Mouse (Mus musculus): ENCODE measurements around the gene Ptx4.

Gene Ptx4

DNA sequence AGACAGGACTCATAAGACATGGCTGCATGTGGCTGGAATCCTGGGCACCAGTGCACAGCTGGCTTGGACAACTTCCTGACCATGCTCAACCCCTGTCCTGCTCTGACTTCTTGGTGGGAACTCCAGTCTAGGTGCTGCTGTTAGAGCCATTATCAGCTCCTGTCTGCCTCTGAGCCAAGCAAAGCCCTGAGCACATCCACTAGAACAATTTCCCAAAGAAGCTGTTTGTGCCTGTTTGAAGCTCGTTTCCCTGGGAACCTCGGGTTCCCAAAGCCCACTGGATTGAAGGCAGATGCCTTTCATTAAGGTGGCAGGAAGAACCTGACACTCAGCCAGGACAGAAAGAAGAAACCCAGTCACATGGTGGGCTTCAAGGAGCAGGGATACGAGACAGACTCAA is at the start of gene Ptx4:
Ptx4 (plus strand) TSS at position 355 of the 400 bp plus-strand sequence.
- DNase-seq, result no peak

DNA sequence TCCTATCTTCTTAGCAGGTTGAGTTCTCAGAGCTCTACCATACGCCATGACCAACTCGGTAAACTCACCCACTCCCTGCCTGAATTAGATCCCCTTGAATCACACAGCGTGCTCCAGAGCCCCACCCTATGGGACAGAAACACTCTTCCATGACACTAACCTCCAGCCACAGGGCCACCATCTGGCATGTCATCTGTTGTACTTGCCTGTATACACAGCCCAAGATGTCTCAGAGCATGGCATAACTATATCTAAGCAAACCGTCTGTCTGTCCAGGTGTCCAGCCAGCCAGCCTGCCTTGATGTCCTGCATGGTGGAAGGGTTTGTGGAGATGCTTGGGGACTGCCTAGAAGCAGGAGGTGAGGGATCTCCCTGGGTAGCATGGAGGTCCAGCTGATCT is 43.7 kb upstream of the Ptx4 start:
- DNase-seq, result no peak

DNA sequence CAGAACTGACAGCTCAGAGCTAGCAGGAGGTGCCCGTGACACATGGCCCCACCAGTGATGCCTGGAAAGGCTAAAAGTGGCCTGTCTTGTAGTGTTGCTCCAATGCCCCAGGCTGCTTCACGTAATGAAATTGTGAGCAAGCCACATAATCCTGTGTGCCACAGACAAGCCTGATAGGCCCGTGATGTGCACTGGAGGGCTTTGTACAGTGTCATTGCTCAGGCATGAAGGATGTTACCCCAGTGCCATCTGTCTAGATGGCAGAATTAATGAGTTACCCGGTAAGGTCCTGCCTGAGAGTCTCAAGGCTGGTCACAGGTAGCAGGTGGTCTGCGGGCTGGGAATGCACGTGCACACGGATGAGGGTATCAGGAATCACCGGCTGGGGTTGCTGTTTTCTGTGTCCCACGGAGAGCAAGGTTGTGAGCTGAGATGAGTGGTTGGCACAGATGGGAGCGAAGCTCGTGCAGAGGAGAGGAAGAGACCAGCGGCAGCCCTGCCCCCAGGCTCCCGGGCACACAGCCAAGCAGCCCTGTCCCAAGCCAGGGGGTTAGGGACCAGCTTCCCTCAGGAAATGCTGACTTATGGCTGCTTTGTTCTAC is 42.7 kb upstream of the Ptx4 start:
- peak; percentile 87 to 94 for DNase-seq

DNA sequence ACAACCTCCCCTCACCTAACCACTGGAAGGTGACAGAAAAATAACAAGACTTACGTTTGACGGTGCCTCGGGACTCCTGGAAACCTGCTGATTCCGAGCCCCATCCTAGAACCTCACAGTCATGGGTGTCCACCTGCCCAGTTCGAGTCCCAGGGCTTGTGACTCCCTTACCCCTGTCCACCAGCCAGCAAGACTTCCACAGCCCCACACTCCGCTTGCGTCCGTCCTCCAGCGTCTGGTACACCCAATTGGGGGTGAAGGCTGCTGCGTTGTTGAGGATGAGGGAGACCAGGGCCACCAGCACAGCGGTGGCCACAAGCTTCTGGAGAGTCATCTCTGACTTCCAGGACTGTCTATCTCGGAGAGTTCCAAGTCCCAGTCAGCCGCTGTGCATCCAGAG is 40.4 kb upstream of the Ptx4 start:
- no peak for DNase-seq

DNA sequence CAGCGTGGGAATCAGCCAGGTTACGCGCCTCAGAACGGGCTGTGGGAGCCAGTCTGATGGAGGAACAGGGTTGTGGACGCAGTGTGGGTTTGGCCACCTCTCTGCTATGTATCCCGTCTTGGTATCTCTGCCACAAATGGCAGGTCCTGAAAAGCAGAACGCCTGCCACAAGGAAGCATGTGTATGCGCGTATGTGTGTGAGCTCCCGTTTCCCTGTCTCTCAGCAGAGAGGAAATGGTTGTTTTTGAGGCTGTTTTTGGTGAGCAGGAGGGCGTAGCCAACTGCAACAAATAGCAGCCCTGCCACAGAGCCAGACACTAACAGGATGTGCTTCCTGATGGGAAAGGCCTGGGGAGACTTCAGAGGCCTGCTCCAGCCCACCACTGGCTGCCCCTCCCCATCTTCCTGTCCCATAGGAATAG is 39.6 kb upstream of the Ptx4 start:
- peak; percentile 78 to 86 for DNase-seq

DNA sequence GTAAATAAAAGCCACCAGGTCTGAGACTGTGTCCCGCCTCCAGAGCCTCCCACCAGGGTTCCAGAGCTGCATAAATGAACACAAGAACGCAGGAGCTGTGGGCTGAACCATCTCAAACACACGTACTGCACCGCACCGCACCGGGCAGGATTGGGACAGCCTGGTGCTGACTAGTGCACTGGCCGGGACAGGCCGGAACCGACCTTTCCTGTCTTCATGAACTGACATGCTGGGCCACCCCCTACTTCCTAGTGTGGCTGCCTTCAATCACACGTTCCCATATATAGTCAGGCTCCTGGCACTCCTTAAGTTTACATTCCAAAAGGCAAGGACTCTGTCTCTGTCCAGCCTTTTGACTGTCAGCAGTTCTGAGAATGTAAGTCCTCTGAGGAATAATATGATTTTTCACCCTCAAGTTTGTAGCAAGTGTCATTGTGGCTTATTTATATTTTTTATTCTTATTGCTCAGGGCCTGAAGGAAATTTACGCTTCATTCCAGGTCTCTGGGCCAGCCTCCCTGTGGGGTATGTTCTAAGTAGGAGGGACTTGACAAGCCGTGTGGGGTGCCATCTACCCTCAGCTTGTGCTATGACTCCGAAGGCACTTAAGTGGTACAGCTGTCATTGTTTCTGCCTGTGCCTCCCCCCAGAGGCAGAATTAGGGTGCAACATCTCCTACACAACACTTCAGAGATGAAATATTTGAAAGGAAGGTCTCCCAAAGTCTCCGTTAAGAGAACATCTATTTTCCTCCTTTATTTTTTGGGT is 38.3 kb upstream of the Ptx4 start:
- DNase-seq, result peak; percentile 64 to 74

DNA sequence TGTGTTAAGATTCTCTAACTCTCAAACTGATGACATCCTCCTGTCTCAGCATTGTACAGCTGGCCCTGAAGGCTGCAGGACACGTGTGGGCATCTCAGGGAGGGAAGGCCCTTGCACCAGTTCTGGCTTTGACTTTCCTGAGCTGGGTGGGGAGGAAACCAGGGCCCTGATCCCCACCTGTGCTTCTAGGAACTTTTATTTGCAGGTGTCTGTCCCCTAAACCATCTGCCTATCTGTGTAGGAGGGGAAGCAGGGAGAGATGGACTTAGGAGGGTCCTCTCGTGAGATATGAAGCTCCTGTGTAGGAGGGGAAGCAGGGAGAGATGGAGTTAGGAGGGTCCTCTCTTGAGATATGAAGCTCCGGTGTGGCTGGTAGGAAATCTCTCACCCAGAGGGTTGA is 37.7 kb upstream of the Ptx4 start:
- no peak for DNase-seq

DNA sequence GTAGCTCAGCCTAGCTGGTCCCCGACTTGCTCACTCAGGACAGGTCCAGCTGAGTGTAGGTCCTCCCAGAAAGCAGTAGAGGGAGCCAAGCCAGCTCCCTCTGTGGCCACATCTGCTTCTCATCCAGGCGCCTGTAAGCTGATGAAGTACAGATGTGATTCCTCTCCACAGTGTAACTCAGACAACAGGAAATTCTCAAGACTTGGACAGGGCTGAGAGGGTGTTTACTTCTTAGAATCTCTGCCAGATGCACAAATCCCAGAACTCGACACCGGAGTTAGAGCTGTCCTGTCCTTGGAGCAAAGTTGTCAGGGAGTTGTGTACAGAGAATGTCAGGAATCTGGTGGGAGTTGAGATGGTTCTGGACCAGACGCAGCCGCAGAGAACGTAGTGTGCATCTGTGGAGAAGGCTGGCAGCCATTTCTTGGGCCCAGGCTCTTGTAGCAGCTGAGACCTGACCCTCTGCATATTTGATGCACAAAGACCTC is 37.1 kb upstream of the Ptx4 start, which contains the start of gene Tmem204:
Tmem204 (minus strand) TSS at position 148 of the 488 bp plus-strand sequence.
- peak; percentile 71 to 83 for DNase-seq

DNA sequence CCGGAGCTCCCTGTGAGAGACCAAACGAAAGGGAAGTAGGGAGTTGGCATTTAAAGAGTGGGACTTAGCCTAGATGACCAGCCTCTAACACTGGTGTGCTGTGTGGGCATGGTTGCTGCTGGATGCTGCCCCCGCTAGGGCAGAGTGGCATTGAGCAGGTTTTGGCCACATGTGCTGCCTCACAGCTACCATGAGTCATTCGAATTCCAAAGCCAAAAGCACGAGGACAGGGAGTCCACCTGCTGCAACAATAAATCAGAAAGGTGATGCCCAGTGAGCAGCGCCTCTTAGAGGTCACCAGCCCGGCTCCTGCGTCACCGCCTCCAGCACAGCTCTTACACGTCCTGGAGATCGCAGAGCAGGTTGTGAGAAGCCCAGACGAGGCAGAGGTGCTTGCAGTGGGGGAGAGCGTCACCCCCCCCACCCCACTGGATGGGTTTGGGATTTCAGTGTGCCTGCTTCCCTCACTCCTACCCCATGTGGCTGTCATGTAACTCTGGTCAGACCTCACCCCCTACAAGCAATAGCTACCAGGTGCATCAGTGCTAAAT is 35.6 kb upstream of the Ptx4 start:
- no peak for DNase-seq

DNA sequence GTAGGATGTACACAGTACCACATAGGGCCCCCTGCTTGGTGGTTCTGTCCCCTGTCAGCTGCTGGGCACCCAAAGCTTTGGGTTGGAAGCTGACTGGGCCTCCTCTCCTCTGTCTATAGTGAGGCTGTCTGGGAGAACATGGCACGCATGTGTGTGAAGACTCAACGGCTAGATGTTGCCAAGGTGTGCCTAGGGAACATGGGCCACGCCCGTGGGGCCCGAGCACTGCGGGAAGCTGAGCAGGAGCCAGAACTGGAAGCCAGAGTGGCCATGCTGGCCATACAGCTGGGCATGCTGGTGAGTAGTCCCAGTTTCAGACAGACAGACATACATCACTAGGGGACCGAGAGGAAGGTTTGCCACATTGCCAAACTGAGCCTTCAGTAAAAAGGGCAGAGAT is 33.8 kb upstream of the Ptx4 start:
- no peak for DNase-seq

DNA sequence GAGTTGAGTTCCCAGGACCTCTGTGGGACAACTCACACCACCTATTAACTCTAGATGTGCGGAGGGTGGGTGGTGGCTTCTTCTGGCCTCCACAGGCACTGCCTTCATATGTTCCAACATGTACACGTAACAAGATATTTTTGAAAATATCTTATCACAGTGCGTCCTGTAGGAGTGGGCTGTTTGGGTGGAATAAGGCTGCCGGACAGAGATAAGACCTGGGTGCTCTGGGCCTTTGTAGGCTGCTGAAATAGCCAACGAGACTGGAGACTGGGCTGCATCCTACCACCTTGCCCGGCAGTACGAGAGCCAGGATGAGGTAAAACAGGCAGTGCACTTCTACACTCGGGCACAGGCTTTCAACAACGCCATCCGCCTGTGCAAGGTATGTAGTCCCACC is 31.4 kb upstream of the Ptx4 start:
- no peak for DNase-seq

DNA sequence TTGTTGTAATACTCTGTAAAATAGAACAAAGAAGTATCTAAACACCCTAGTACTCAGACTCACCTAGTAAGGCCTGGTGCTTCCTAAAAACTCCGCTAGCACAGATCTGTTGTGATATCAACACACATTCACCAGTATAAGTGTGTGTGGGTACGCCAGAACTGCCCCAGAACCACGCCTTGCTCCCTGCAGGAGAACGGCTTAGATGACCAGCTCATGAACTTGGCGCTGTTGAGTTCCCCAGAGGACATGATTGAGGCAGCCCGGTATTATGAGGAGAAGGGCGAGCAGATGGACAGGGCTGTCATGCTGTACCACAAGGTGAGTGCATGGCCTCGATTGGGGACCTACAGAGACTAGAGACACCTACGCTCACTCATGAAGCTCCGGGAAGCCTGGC is 30.1 kb upstream of the Ptx4 start:
- DNase-seq, result no peak

DNA sequence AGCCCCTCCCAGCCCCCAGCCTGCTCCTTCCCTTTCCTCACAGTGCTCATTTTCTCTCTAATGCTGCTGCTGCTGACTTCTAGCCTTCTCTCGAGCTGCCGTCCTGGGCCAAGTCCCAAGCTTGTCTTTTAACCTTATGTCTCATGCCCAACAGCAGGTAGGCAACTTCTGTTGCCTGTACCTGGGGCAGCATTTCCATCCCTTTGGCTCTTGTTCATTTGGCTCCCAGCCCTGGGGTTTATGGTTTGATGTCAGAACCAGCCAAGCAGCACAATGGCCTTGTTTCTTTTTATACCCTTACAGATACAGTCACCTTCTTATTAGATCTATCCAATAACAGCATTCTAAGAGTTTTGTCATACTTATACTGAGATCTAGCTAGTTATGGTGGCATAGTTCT is 24.3 kb upstream of the Ptx4 start:
- DNase-seq, result peak; percentile 78 to 86

DNA sequence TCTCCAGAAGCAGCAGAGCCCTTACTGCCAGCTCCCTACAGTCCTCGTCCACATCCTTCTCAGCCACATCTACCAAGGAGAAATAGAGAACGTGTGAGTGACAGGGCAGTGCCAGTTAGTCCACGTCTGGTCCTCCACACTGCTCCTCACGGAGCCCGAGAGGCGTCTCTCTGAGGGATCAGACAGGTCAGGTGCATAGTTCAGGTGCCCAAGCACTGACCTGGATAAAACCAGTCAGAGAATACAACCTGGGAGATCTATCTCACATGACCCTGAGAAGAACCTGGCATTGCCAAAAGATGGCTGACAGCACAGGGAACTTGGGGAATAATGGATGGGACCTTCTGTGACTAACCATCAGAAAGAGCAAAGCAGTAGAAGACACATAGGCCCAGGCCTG is 20.5 kb upstream of the Ptx4 start:
- peak; percentile 49 to 61 for DNase-seq

DNA sequence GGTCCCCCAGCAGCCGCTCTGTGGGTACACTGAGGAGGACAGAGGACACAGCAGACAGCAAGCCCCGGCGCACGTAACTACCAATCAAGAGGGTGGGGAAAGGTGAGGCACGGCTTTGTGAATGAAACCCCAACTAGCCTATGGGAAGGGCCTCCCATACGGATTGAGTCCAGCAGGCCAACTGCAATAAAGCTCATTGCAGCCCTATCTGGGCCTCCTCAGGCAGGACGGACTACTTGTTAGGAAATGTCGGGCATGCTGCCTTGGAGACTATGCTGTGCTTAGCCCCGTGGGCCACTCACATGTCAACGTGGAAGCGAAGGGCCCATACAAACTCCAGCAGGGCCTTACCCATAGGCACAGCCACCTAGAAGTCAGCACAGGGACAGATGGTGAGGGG is 19.2 kb upstream of the Ptx4 start:
- DNase-seq, result no peak

DNA sequence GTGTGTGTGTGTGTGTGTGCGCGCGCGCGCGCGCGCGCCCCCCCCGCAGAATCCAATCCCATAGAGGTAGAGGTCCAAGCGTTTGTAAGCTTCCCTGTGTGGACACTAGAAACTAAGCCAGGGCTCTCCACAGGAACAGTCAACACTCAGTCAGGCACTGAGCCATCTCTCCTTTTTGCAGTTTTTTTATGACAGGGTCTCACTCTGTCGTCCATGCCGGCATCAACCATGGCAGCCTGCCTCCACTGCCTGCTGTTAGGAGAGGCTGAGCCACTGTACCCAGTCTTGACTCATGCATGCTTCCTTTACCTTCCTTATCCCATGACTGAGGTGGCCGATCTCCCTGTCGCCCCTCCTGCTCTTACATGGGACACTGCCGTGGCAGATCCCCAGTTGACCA is 12.8 kb upstream of the Ptx4 start:
- DNase-seq, result no peak

DNA sequence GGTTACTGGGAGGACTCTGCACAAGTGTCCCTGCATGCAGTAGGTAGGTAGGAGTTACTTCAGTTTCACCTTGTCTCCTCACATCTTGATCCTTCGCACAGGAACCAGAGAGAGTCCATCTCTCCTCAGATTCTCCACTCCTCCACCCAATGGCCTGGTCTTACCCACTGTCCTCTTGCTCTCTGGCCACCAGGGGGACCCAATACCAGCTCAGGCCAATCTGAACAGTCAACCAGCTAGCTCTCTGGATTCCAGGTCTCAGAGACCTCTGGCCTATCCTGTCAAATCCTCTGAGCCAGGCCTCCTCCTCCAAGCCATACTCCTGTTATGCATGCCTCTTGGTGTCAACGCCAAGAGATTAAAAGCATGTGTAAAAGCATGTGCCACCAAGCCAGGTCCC is 11.0 kb upstream of the Ptx4 start:
- DNase-seq, result peak; percentile 61 to 81

DNA sequence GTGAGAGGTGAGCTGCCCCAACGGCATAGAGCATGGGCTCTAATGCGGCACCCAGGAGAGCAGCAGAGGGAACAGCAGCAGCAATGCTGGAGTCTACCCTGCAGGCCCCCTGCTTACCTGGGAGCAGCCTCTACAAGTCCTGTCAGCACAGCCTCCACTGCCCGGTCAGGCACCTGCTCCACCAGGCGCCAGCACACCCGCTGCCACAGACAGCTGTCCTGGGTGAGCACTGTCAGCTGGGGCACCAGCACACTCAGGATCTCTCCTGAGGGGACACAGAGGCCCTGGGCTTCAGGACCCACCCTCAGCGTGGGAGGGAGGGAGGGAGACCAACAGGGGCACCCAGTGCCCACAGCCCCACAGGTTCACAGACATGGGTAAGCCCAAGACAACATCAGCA is 10.0 kb upstream of the Ptx4 start:
- no peak for DNase-seq

DNA sequence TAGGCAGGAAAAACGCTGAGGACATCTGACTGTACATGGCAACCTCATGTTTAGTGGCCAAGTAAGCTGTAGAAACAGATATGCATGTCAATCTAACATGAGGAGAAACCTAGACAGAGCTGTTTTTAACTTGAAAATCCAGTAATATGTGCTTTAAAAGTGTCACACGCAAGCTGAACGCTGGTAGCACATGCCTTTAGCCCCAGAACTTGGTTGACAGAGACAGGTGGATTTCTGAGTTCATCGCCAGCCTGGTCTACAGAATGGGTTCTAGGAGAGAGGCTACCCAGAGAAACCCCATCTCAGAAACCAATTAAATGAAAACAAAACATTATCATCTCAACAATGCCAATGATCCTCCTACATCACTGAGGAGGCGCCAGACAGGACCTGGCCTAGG is 9.3 kb upstream of the Ptx4 start:
- DNase-seq, result no peak

DNA sequence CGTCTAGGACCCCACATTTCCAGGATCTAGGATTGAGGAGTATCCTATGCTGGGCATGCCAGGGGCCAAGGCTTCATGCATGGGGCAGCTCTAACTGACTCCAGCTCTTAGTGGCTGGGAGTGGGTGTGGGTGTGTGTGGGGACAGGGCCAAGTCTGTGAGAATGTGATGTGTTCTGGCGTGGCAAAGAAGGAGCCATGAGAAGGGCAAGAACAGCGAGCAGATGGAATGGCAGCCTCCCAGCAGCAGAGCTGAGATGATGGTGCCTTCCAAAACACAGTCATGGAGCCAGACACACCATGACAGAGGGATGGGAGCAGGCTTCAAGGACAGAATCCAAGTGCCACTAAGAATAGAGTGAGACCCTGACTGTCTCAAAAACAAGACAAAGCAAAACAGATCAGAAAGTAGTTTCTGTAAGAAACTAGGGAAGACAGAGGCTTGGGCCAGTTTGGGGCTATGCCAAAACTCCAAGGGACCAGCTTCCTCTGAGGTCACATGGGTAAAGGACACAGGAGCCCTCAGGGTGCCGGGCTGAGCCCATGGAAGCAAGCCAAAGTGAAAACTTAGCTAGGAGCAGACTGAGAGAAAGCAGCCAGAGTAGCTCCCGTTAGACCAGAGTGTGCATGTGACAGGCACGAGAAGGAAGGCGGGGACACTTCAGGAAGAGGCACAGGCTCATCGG is 8.7 kb upstream of the Ptx4 start:
- DNase-seq, result peak; percentile 75 to 80

DNA sequence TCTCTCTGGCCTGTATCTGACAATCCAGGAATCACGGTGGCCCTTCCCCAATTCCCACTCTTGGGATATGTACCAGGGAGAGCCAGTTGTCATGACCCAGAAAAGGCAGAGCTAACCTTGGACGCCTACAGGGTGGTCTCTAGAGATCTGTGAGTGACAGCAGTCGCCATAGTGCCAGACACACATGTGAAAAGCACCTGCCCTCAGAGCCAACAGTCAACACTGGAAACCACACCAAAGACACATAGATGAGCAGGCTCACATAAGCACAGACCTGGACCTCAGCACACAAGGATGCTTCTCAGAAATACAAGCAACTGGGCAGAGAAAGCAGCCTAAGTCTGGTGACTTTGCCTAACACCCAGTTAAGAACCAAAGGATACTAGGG is 8.1 kb upstream of the Ptx4 start:
- no peak for DNase-seq

DNA sequence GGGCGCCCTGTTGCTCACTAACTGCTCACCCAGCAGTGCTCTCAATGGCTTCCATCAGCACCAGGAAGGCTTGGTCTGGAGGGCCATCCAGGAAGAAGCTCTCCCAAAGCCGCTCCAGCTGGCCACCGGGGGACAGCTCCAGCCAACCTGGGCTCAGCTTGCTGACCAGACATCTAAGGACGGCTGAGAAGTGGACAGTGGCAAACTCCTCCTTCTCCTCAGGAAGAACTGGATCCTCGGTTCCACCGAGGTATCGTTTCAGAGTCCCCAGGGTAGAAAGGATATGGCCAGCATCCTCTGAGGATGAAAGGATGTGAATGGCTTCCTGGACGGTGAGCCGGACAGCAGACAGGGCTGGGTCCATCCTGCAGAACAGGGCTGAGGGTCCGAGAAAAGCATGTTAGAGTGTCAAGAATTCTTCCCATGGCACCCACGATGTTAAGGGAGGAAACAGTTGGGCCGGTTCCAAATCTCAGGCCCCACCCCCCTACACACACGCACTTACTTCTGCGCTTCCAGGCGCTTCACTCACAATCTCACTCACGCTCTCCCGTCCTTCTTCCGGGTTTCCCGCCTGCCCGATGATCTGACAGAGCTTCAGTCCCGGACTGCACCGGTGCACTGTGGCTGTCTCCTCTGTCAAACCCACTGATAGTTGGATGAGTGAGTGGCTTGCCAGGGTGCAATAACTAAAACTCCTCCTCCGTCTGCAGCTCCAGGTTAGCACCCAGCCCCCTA is 5.5 kb upstream of the Ptx4 start:
- DNase-seq, result peak in 1 of 2 experiments; percentile 24
